Mouse (Mus musculus) spleen, postnatal 36 days (tissue): ENCODE results near the gene S100pbp.
"Not testable (repeated sequence)": the region's sequence is repeated elsewhere in the genome, so short reads cannot be mapped to it uniquely, and the experiment has no call there.

ENCODE experiments used
- DNase-seq, 2 experiments: peaks; one replicate each; pipeline ENCODE4 v3.0.0; 2022; ENCODE audit warnings: low spot score in 2 of 2, mixed read lengths in 1 of 2

The S100pbp gene

GRCm38 (mm10) chr4:129221097-129222010 lies 31.8 kb upstream of the S100pbp start:
- no peak for DNase-seq

GRCm38 (mm10) chr4:129220376-129221089 lies 31.0 kb upstream of the S100pbp start:
- DNase-seq, result no peak

- no peak for DNase-seq
These were observed 29.7 kb upstream of the S100pbp start for GRCm38 (mm10) chr4:129219198-129219597.

- DNase-seq, result no peak
These were observed 29.1 kb upstream of the S100pbp start for GRCm38 (mm10) chr4:129218569-129219175.

- not testable (repeated sequence) for DNase-seq
These were observed 23.0 kb upstream of the S100pbp start for GRCm38 (mm10) chr4:129212486-129212885.

GRCm38 (mm10) chr4:129211461-129211860 lies 21.9 kb upstream of the S100pbp start:
- no peak for DNase-seq

- no peak for DNase-seq
These were observed 20.0 kb upstream of the S100pbp start for GRCm38 (mm10) chr4:129209504-129209903.

- no peak for DNase-seq
These were observed 17.3 kb upstream of the S100pbp start for GRCm38 (mm10) chr4:129206792-129207191.

- DNase-seq, result no peak
These were observed 15.1 kb upstream of the S100pbp start for GRCm38 (mm10) chr4:129204655-129205054.

GRCm38 (mm10) chr4:129197514-129197913 lies 8.0 kb upstream of the S100pbp start:
- no peak for DNase-seq

- DNase-seq, result no peak
These were observed 4.8 kb upstream of the S100pbp start for GRCm38 (mm10) chr4:129194280-129194679.

- DNase-seq, result no peak
These were observed 2.2 kb upstream of the S100pbp start for GRCm38 (mm10) chr4:129191691-129192090.

- peak in 1 of 2 experiments; percentile 10 for DNase-seq
These were observed 1.0 kb upstream of the S100pbp start for GRCm38 (mm10) chr4:129190538-129190937.

GRCm38 (mm10) chr4:129188803-129189541 lies 555 bp downstream of the S100pbp start:
- DNase-seq, result peak; percentile 32 to 45

- peak; percentile 8 to 13 for DNase-seq
These were observed 1.4 kb downstream of the S100pbp start for GRCm38 (mm10) chr4:129188041-129188659.

GRCm38 (mm10) chr4:129179560-129179959 lies 10.0 kb downstream of the S100pbp start:
- no peak for DNase-seq

GRCm38 (mm10) chr4:129172529-129172928 lies 17.0 kb downstream of the S100pbp start:
- DNase-seq, result no peak

GRCm38 (mm10) chr4:129161581-129162255 lies 27.8 kb downstream of the S100pbp start:
- DNase-seq, result no peak

- DNase-seq, result no peak
These were observed 28.5 kb downstream of the S100pbp start for GRCm38 (mm10) chr4:129161076-129161475.

GRCm38 (mm10) chr4:129158549-129158948 lies 31.0 kb downstream of the S100pbp start:
- no peak for DNase-seq

GRCm38 (mm10) chr4:129157541-129157940 lies 32.0 kb downstream of the S100pbp start:
- no peak for DNase-seq
